ENCODE assay signal across 8 mouse cellular contexts in genomic region chr2:59830151-59830550, GRCm38 (mm10). TPM values are rescaled to one million over a fixed set of nuclear protein-coding genes. Genes with fewer than 3 reads are reported as not detected.
A peak's percentile ranks its signal among the peaks of the same experiment; 100 is the strongest.
DNase-seq lines count a peak whose midpoint lies in the region; ATAC-seq and TF ChIP-seq lines count a peak whose summit lies in the region.

No protein-coding gene starts in this region.

- no peak overlapping the region for H3K4me2 ChIP-seq in liver, embryonic 14.5 days (ENCODE audit: low read depth)
- no peak overlapping the region for H3K4me2 ChIP-seq in liver, embryonic 11.5 days
- H3K4me2 ChIP-seq in forebrain, embryonic 15.5 days (replicated peaks): no peak overlapping the region
- H3K4me2 ChIP-seq in intestine, postnatal 0 days (replicated peaks; ENCODE audit: low read depth): no peak overlapping the region
- H3K4me2 ChIP-seq in midbrain, embryonic 11.5 days: no peak overlapping the region

- no peak overlapping the region for H3K4me3 ChIP-seq in liver, embryonic 14.5 days (ENCODE audit: insufficient read depth in 1 of 2, low read depth in 2 of 2, low read length in 2 of 2)
- H3K4me3 ChIP-seq in liver, embryonic 11.5 days (ENCODE audit: low read depth, low read length): no peak overlapping the region
- no peak overlapping the region for H3K4me3 ChIP-seq in forebrain, embryonic 15.5 days
- H3K4me3 ChIP-seq in intestine, postnatal 0 days (ENCODE audit: low read depth, low read length): no peak overlapping the region
- H3K4me3 ChIP-seq in midbrain, embryonic 11.5 days (ENCODE audit: low read depth, low read length): no peak overlapping the region

- no peak for DNase-seq in liver, embryonic 14.5 days (ENCODE audit: low read depth in 3 of 3, low spot score in 3 of 3)
- DNase-seq in liver, embryonic 11.5 days (ENCODE audit: low spot score): no peak
- DNase-seq in midbrain, embryonic 11.5 days (ENCODE audit: low spot score, missing footprints): no peak
- no peak for DNase-seq in thymus, postnatal 14 days
- DNase-seq in urinary bladder, adult 2 months (ENCODE audit: low spot score): no peak
- no peak for DNase-seq in frontal cortex, postnatal 25 days (ENCODE audit: low spot score in 2 of 2)

- peaks cover 0 to 2% of the 10 kb centered on the region in 2 experiments; a peak in 1 of 4 replicates for H3K4me1 ChIP-seq in liver, embryonic 14.5 days (replicated peaks; ENCODE audit: control insufficient read depth in 2 of 2, insufficient read depth in 2 of 2, low read length in 1 of 2)
- peaks cover 6% of the 10 kb centered on the region; the same call in 1 of the 2 replicates for H3K4me1 ChIP-seq in liver, embryonic 11.5 days (replicated peaks; ENCODE audit: control insufficient read depth, insufficient read depth, low read length)
- H3K4me1 ChIP-seq in forebrain, embryonic 15.5 days: peaks cover 27% of the 10 kb centered on the region
- H3K4me1 ChIP-seq in intestine, postnatal 0 days (replicated peaks; ENCODE audit: control insufficient read depth, insufficient read depth, low read length): no peaks in the 10 kb centered on the region
- H3K4me1 ChIP-seq in midbrain, embryonic 11.5 days (ENCODE audit: control insufficient read depth, insufficient read depth, low read length): peaks cover 6% of the 10 kb centered on the region

- WGBS in liver, embryonic 14.5 days (ENCODE audit: insufficient replicate concordance): 37% methylated on average over 9 of the region's 9 CpGs
- WGBS in liver, embryonic 11.5 days: 41% methylated on average over 9 of the region's 9 CpGs
- WGBS in forebrain, embryonic 15.5 days: 24% methylated on average over 9 of the region's 9 CpGs
- 39% methylated on average over 9 of the region's 9 CpGs for WGBS in intestine, postnatal 0 days
- WGBS in midbrain, embryonic 11.5 days: 30% methylated on average over 9 of the region's 9 CpGs

- H3K9ac ChIP-seq in liver, embryonic 14.5 days (replicated peaks): no peak overlapping the region
- H3K9ac ChIP-seq in liver, embryonic 11.5 days (ENCODE audit: low read depth, low read length): no peak overlapping the region
- no peak overlapping the region for H3K9ac ChIP-seq in forebrain, embryonic 15.5 days (replicated peaks)
- H3K9ac ChIP-seq in intestine, postnatal 0 days (ENCODE audit: low read depth, low read length): no peak overlapping the region
- H3K9ac ChIP-seq in midbrain, embryonic 11.5 days (ENCODE audit: low read length): no peak overlapping the region; the same call in 1 of the 2 replicates

- no peaks in the 10 kb centered on the region for H3K9me3 ChIP-seq in liver, embryonic 14.5 days (ENCODE audit: control insufficient read depth, low read length)
- H3K9me3 ChIP-seq in liver, embryonic 11.5 days (ENCODE audit: control insufficient read depth, low read length): no peaks in the 10 kb centered on the region
- H3K9me3 ChIP-seq in forebrain, embryonic 15.5 days: no peaks in the 10 kb centered on the region
- H3K9me3 ChIP-seq in intestine, postnatal 0 days (ENCODE audit: control insufficient read depth): no peaks in the 10 kb centered on the region
- H3K9me3 ChIP-seq in midbrain, embryonic 11.5 days (ENCODE audit: control insufficient read depth, low read length): no peaks in the 10 kb centered on the region

- peak; percentile 41; the same call in 1 of the 2 replicates for TF ChIP-seq CTCF in liver, embryonic 14.5 days (IDR thresholded peaks at IDR 0.05; ENCODE audit: low read depth)
- peak; percentile 63 for TF ChIP-seq CTCF in intestine, postnatal 0 days (IDR thresholded peaks at IDR 0.05; ENCODE audit: low read depth)

- H3K27ac ChIP-seq in liver, embryonic 14.5 days: no peak overlapping the region
- no peak overlapping the region for H3K27ac ChIP-seq in liver, embryonic 11.5 days (ENCODE audit: low read depth, low read length)
- H3K27ac ChIP-seq in forebrain, embryonic 15.5 days (replicated peaks): no peak overlapping the region
- no peak overlapping the region for H3K27ac ChIP-seq in intestine, postnatal 0 days (ENCODE audit: low read depth, low read length)
- H3K27ac ChIP-seq in midbrain, embryonic 11.5 days (ENCODE audit: low read depth, low read length): no peak overlapping the region

- ATAC-seq in liver, embryonic 14.5 days (ENCODE audit: insufficient read depth): no peak
- ATAC-seq in liver, embryonic 11.5 days (replicated peaks; ENCODE audit: low FRiP score): no peak
- ATAC-seq in forebrain, embryonic 15.5 days (replicated peaks): peak; percentile 28; the same call in 1 of the 2 replicates
- peak; percentile 21; the same call in 1 of the 2 replicates for ATAC-seq in intestine, postnatal 0 days
- ATAC-seq in midbrain, embryonic 11.5 days (ENCODE audit: low FRiP score): peak; percentile 25; the same call in 1 of the 2 replicates

- TF ChIP-seq EP300 in liver, embryonic 14.5 days (IDR thresholded peaks at IDR 0.05; ENCODE audit: low read depth): no peak

- H3K36me3 ChIP-seq in liver, embryonic 14.5 days (replicated peaks; ENCODE audit: control insufficient read depth, insufficient read depth, low read depth): no peaks in the 10 kb centered on the region
- peaks cover 4% of the 10 kb centered on the region; the same call in 1 of the 2 replicates for H3K36me3 ChIP-seq in liver, embryonic 11.5 days (ENCODE audit: control insufficient read depth, insufficient read depth, low read length)
- no peaks in the 10 kb centered on the region for H3K36me3 ChIP-seq in forebrain, embryonic 15.5 days
- H3K36me3 ChIP-seq in intestine, postnatal 0 days (ENCODE audit: control insufficient read depth, insufficient read depth): peaks cover 45% of the 10 kb centered on the region
- H3K36me3 ChIP-seq in midbrain, embryonic 11.5 days (ENCODE audit: control insufficient read depth, insufficient read depth, low read length): no peaks in the 10 kb centered on the region

- H3K27me3 ChIP-seq in liver, embryonic 14.5 days (ENCODE audit: control insufficient read depth, insufficient read depth, low read length): no peaks in the 10 kb centered on the region
- H3K27me3 ChIP-seq in liver, embryonic 11.5 days (replicated peaks; ENCODE audit: control insufficient read depth, insufficient read depth, low read length): no peaks in the 10 kb centered on the region
- H3K27me3 ChIP-seq in forebrain, embryonic 15.5 days: no peaks in the 10 kb centered on the region
- no peaks in the 10 kb centered on the region for H3K27me3 ChIP-seq in intestine, postnatal 0 days (replicated peaks; ENCODE audit: control insufficient read depth, insufficient read depth, low read length)
- no peaks in the 10 kb centered on the region for H3K27me3 ChIP-seq in midbrain, embryonic 11.5 days (ENCODE audit: control insufficient read depth, insufficient read depth, low read length)

RNA-seq across cellular contexts. Expression of gene Wdsub1, which starts 52.2 kb away (rescaled TPM):
- polyA plus RNA-seq in liver, embryonic 14.5 days (2012; rRNA removed): 8.8 and 9.9 TPM in 2 replicates
- polyA plus RNA-seq in liver, embryonic 14.5 days (2014; fragmentation: Nextera tagmentation; extraction: Ambion mirVana): 8.9 and 10.6 TPM in 2 replicates
- 22.1 and 23.5 TPM in 2 replicates for polyA plus RNA-seq in liver, embryonic 11.5 days (2014; fragmentation: Nextera tagmentation; extraction: Ambion mirVana)
- polyA plus RNA-seq in forebrain, embryonic 15.5 days (2015; fragmentation: Nextera tagmentation; extraction: Ambion mirVana): 10.7 and 11.5 TPM in 2 replicates
- 32.9 and 37.4 TPM in 2 replicates for polyA plus RNA-seq in intestine, postnatal 0 days (2015; fragmentation: Nextera tagmentation; extraction: Ambion mirVana)
- polyA plus RNA-seq in midbrain, embryonic 11.5 days (2014; fragmentation: Nextera tagmentation; extraction: Ambion mirVana): 18.5 and 19.2 TPM in 2 replicates
- 66.7 and 82.0 TPM in 2 replicates for polyA plus RNA-seq in urinary bladder, adult 2 months (2012; rRNA removed)

Comparison
In these comparisons a context has a peak if more than half of its experiments do, and no peak if none do; other contexts are left out.
1. ATAC-seq: peak in forebrain, embryonic 15.5 days (single experiment), intestine, postnatal 0 days (single experiment) and midbrain, embryonic 11.5 days (single experiment); none in liver, embryonic 14.5 days (single experiment) and liver, embryonic 11.5 days (single experiment).